Mouse (Mus musculus) hindbrain, embryonic 10.5 days (tissue): ENCODE measurements around the gene Rhox4d. TPM values are rescaled to one million over a fixed set of nuclear protein-coding genes. Genes with fewer than 3 reads are reported as not detected.
"Not testable (repeated sequence)": the region's sequence is repeated elsewhere in the genome, so short reads cannot be mapped to it uniquely, and the experiment has no call there.

Source experiments
- DNase-seq: peaks from one replicate; pipeline ENCODE4 v3.0.0-alpha.2; 2017; ENCODE audit warnings: low spot score
- H3K27ac ChIP-seq: fragments of 300-500 bp; sonication (generic); 2 replicates; pipeline ENCODE4 v1.5.1; 2016; ENCODE audit warnings: mild to moderate bottlenecking, moderate library complexity
- H3K27me3 ChIP-seq: fragments of 300-500 bp; sonication (generic); 2 replicates; pipeline ENCODE4 v1.6.1; 2016; ENCODE audit warnings: mild to moderate bottlenecking; ENCODE audit not compliant: poor library complexity, insufficient read depth, severe bottlenecking
- H3K36me3 ChIP-seq: fragments of 300-500 bp; sonication (generic); 2 replicates; pipeline ENCODE4 v1.6.1; 2016; ENCODE audit warnings: mild to moderate bottlenecking, moderate library complexity
- H3K4me1 ChIP-seq: fragments of 300-500 bp; sonication (generic); replicated peaks from 2 replicates; pipeline ENCODE4 v1.6.1; 2016; ENCODE audit warnings: mild to moderate bottlenecking
- H3K4me3 ChIP-seq: fragments of 300-500 bp; sonication (generic); 2 replicates; pipeline ENCODE4 v1.5.1; 2016; ENCODE audit warnings: mild to moderate bottlenecking, moderate library complexity
- H3K9me3 ChIP-seq: fragments of 300-500 bp; sonication (generic); 2 replicates; pipeline ENCODE4 v1.6.1; 2016; ENCODE audit warnings: mild to moderate bottlenecking, moderate library complexity
- WGBS: fragments of 180-500 bp; shearing (Covaris S2); methylation state at CpG from one replicate; pipeline ENCODE4 v1.1.7; 2016; 5-methylcytosine and 5-hydroxymethylcytosine counted together
- polyA plus RNA-seq: library from polyadenylated mRNA; unstranded; fragments of >200 nt; fragmentation: Nextera tagmentation; extraction: Ambion mirVana; gene quantifications from 2 replicates; pipeline ENCODE4 v1.2.1, GENCODE M21; 2016

Gene Rhox4d
- polyA plus RNA-seq, result 0.17 TPM in 1 of 2 replicates, not detected in the other

GRCm38 (mm10) chrX:37514059-37514458 is at the start of gene Rhox4d:
TSS of gene Rhox4d (plus strand) at chrX:37514359.
- H3K27ac ChIP-seq, H3K4me3 ChIP-seq, H3K4me1 ChIP-seq, DNase-seq, H3K9me3 ChIP-seq, H3K36me3 ChIP-seq, H3K27me3 ChIP-seq: not testable (repeated sequence)
- WGBS, result 96% methylated on average over 17 of the region's 18 CpGs

GRCm38 (mm10) chrX:37480037-37480436 is 34.1 kb upstream of the Rhox4d start, which contains the start of gene Rhox4c:
TSS of gene Rhox4c (plus strand) at chrX:37480337.
- not testable (repeated sequence) for H3K27ac ChIP-seq, H3K9me3 ChIP-seq, H3K27me3 ChIP-seq, H3K4me1 ChIP-seq, H3K36me3 ChIP-seq, DNase-seq, H3K4me3 ChIP-seq
- 95% methylated on average over 14 of the region's 14 CpGs for WGBS

GRCm38 (mm10) chrX:37530152-37530551 is 16.0 kb downstream of the Rhox4d start, which contains the start of gene Rhox2e:
TSS of gene Rhox2e (plus strand) at chrX:37530452.
- H3K4me3 ChIP-seq, result not testable (repeated sequence)

GRCm38 (mm10) chrX:37541719-37542118 is 27.6 kb downstream of the Rhox4d start, which contains the start of gene Rhox3e:
TSS of gene Rhox3e (plus strand) at chrX:37542019.
- not testable (repeated sequence) for H3K9me3 ChIP-seq, H3K4me3 ChIP-seq, H3K27me3 ChIP-seq, H3K36me3 ChIP-seq, DNase-seq, H3K27ac ChIP-seq, H3K4me1 ChIP-seq
- WGBS, result 83% methylated on average over 1 of the region's 4 CpGs

More at GRCm38 (mm10) chrX:37530152-37530551, 16.0 kb downstream of the Rhox4d start, which contains the start of gene Rhox2e:
- H3K4me1 ChIP-seq, H3K36me3 ChIP-seq, H3K27ac ChIP-seq, DNase-seq, H3K9me3 ChIP-seq, H3K27me3 ChIP-seq: not testable (repeated sequence)
- WGBS, result 95% methylated on average over 2 of the region's 8 CpGs

GRCm38 (mm10) chrX:37557112-37557511 is 43.0 kb downstream of the Rhox4d start, which contains the start of gene Rhox4e:
TSS of gene Rhox4e (plus strand) at chrX:37557412.
- not testable (repeated sequence) for H3K9me3 ChIP-seq, DNase-seq, H3K36me3 ChIP-seq, H3K4me3 ChIP-seq, H3K27me3 ChIP-seq, H3K4me1 ChIP-seq, H3K27ac ChIP-seq
- WGBS, result over 99% methylated on average over 11 of the region's 18 CpGs

Other genes with a start within 250 kb of the Rhox4d start
- gene Rhox4a, start 249.0 kb upstream of the Rhox4d start, polyA plus RNA-seq, result 0.10 and 0.17 TPM in 2 replicates
- not detected in 2 replicates for gene Rhox3a2, start 134.3 kb upstream of the Rhox4d start, polyA plus RNA-seq
- gene Rhox4a2, start 123.5 kb upstream of the Rhox4d start, polyA plus RNA-seq, result 0.75 and 2.0 TPM in 2 replicates
- gene Rhox2b, start 102.3 kb upstream of the Rhox4d start, polyA plus RNA-seq, result not detected in 2 replicates
- 0.88 and 1.1 TPM in 2 replicates for gene Rhox4b, start 81.9 kb upstream of the Rhox4d start, polyA plus RNA-seq
- gene Rhox2c, start 60.7 kb upstream of the Rhox4d start, polyA plus RNA-seq, result 0.27 and 1.7 TPM in 2 replicates
- not detected in 2 replicates for gene Rhox3c, start 55.8 kb upstream of the Rhox4d start, polyA plus RNA-seq
- not detected in 2 replicates for gene Rhox4c, start 34.0 kb upstream of the Rhox4d start, polyA plus RNA-seq
- gene Rhox2d, start 20.9 kb upstream of the Rhox4d start, polyA plus RNA-seq, result not detected in 2 replicates
- gene Rhox2e, start 16.1 kb downstream of the Rhox4d start, polyA plus RNA-seq, result not detected in 2 replicates
- gene Rhox3e, start 27.7 kb downstream of the Rhox4d start, polyA plus RNA-seq, result not detected in 2 replicates
- 0.20 TPM in 1 of 2 replicates, not detected in the other for gene Rhox4e, start 43.1 kb downstream of the Rhox4d start, polyA plus RNA-seq
- gene Rhox2f, start 57.0 kb downstream of the Rhox4d start, polyA plus RNA-seq, result not detected in 2 replicates
- gene Rhox3f, start 66.6 kb downstream of the Rhox4d start, polyA plus RNA-seq, result not detected in 2 replicates
- gene Rhox4f, start 93.3 kb downstream of the Rhox4d start, polyA plus RNA-seq, result not detected in 2 replicates
- not detected in 2 replicates for gene Rhox3g, start 114.3 kb downstream of the Rhox4d start, polyA plus RNA-seq
- gene Rhox2g, start 129.1 kb downstream of the Rhox4d start, polyA plus RNA-seq, result not detected in 2 replicates
- not detected in 2 replicates for gene Rhox4g, start 137.0 kb downstream of the Rhox4d start, polyA plus RNA-seq
- not detected in 2 replicates for gene Rhox3h, start 154.4 kb downstream of the Rhox4d start, polyA plus RNA-seq
- gene Rhox2h, start 158.9 kb downstream of the Rhox4d start, polyA plus RNA-seq, result not detected in 2 replicates